Mouse (Mus musculus) heart, embryonic 13.5 days (tissue): ENCODE data around the gene Disp2. TPM values are rescaled to one million over a fixed set of nuclear protein-coding genes. Genes with fewer than 3 reads are reported as not detected.

Experiments used
- ATAC-seq: fragments of 200-750 bp; cut with Nextera tagmentation; 2 replicates; pipeline ENCODE4 v1.8.0; 2017; ENCODE audit warnings: moderate TSS enrichment; ENCODE audit not compliant: insufficient number of reproducible peaks, low FRiP score, low TSS enrichment; ENCODE audit errors: extremely low read depth
- H3K27ac ChIP-seq: fragments of 300-500 bp; sonication (generic); replicated peaks from 2 replicates; pipeline ENCODE4 v1.5.1; 2015; ENCODE audit warnings: moderate library complexity, mild to moderate bottlenecking, inconsistent platforms
- H3K27me3 ChIP-seq: fragments of 300-500 bp; sonication (generic); replicated peaks from 2 replicates; pipeline ENCODE4 v1.6.1; 2015; ENCODE audit warnings: mild to moderate bottlenecking, inconsistent platforms
- H3K36me3 ChIP-seq: fragments of 300-500 bp; sonication (generic); 2 replicates; pipeline ENCODE4 v1.6.1; 2015; ENCODE audit warnings: mild to moderate bottlenecking, inconsistent platforms
- H3K4me1 ChIP-seq: fragments of 300-500 bp; sonication (generic); 2 replicates; pipeline ENCODE4 v1.6.1; 2015; ENCODE audit warnings: inconsistent platforms
- H3K4me2 ChIP-seq: fragments of 300-500 bp; sonication (generic); 2 replicates; pipeline ENCODE4 v1.6.1; 2015; ENCODE audit warnings: inconsistent platforms, mild to moderate bottlenecking, moderate library complexity
- H3K4me3 ChIP-seq: fragments of 300-500 bp; sonication (generic); 2 replicates; pipeline ENCODE4 v1.5.1; 2015; ENCODE audit warnings: moderate library complexity, mild to moderate bottlenecking, inconsistent platforms
- H3K9ac ChIP-seq: fragments of 300-500 bp; sonication (generic); 2 replicates; pipeline ENCODE4 v1.6.1; 2015; ENCODE audit warnings: inconsistent platforms, mild to moderate bottlenecking, moderate library complexity
- H3K9me3 ChIP-seq: fragments of 300-500 bp; sonication (generic); 2 replicates; pipeline ENCODE4 v1.6.1; 2016; ENCODE audit warnings: inconsistent platforms
- WGBS: fragments of 180-500 bp; shearing (Covaris S2); methylation state at CpG from one replicate; pipeline ENCODE4 v1.1.7; 2015; ENCODE audit warnings: mixed read lengths; 5-methylcytosine and 5-hydroxymethylcytosine counted together
- polyA plus RNA-seq: library from polyadenylated mRNA; unstranded; fragments of >200 nt; fragmentation: Nextera tagmentation; extraction: Ambion mirVana; gene quantifications from 2 replicates; pipeline ENCODE4 v1.2.1, GENCODE M21; 2015

The Disp2 gene
- polyA plus RNA-seq, 1 experiment from 2014 or later, result 0.24 TPM

GRCm38 (mm10) chr2:118774536-118774935, 5.0 kb upstream of the Disp2 start:
- WGBS, result 71% methylated on average over 2 of the region's 2 CpGs

DNA sequence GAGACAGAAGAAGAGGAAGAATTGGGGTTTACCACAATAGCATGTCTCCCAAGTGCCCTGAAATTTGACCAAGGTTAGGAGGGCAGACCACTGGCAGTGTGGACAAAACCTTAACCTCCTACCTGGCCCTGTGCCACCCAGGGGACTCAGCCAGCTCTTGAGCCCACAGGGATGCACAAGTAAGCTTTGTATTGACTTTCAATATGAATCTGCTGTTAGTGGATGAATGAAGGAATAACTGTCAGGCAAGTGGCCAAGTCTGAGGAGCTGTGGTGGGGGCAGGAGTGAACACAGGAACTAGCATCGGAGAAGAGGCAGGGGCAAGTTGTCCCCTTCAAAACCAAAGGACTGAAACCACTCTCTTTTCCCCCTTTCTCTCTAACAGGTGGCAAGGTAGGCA, 4.1 kb upstream of the Disp2 start:
- no peaks in the 10 kb centered on the region for H3K9me3 ChIP-seq
- 0 out of 2 replicates have a peak overlapping the region, but pooled peaks have one; percentile 33 for H3K27ac ChIP-seq
- ATAC-seq, result no peak
- peaks cover 19% of the 10 kb centered on the region for H3K27me3 ChIP-seq
- WGBS, result 17% methylated on average over 1 of the region's 1 CpGs
- H3K36me3 ChIP-seq, result no peaks in the 10 kb centered on the region
- no peak overlapping the region for H3K4me3 ChIP-seq
- no peak overlapping the region for H3K4me2 ChIP-seq
- H3K4me1 ChIP-seq, result peaks cover 24% of the 10 kb centered on the region
- H3K9ac ChIP-seq, result no peak overlapping the region

More at GRCm38 (mm10) chr2:118774536-118774935, 5.0 kb upstream of the Disp2 start:
- no peak for ATAC-seq
- H3K9me3 ChIP-seq, result no peaks in the 10 kb centered on the region
- H3K4me2 ChIP-seq, result no peak overlapping the region
- no peak overlapping the region for H3K4me3 ChIP-seq
- no peak overlapping the region for H3K27ac ChIP-seq
- peaks cover 18% of the 10 kb centered on the region for H3K4me1 ChIP-seq
- H3K9ac ChIP-seq, result no peak overlapping the region
- H3K27me3 ChIP-seq, result peaks cover 11% of the 10 kb centered on the region; the same call in 1 of the 2 replicates
- no peaks in the 10 kb centered on the region for H3K36me3 ChIP-seq

DNA sequence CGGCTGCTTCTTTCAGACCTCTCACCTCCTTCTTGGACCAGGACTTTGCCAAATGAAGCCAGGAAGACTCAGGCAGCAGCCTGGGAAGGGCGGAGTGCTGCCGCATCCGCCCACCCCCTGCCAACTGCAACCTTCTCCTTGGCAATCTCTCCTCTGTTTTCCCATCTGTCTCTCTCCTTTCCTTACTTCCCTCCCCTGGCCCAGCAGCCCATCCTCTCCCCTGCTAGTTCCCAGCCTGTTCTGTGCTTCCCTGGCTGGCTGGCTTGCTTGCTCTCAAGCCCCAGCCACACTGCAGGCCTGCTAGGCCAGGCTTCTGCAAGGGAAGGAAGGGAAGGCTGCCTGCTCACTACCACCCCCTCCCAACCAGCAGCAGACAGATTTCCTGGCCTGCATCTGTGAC, 3.7 kb upstream of the Disp2 start:
- H3K36me3 ChIP-seq, result no peaks in the 10 kb centered on the region
- peaks cover 23% of the 10 kb centered on the region for H3K27me3 ChIP-seq
- WGBS, result 82% methylated on average over 3 of the region's 4 CpGs
- no peak for ATAC-seq
- H3K9ac ChIP-seq, result no peak overlapping the region
- no peak overlapping the region for H3K4me3 ChIP-seq
- H3K4me1 ChIP-seq, result peaks cover 24% of the 10 kb centered on the region
- peak overlapping the region; percentile 33 for H3K27ac ChIP-seq
- no peaks in the 10 kb centered on the region for H3K9me3 ChIP-seq
- H3K4me2 ChIP-seq, result no peak overlapping the region

GRCm38 (mm10) chr2:118776295-118776694, 3.2 kb upstream of the Disp2 start:
- 55% methylated on average over 2 of the region's 2 CpGs for WGBS
- Histone ChIP-seq H3K27ac (peak overlapping the region; percentile 33), H3K27me3 (peaks cover 28% of the 10 kb centered on the region), H3K9ac (no peak overlapping the region), H3K4me1 (peaks cover 24% of the 10 kb centered on the region), H3K36me3 (no peaks in the 10 kb centered on the region), H3K4me2 (no peak overlapping the region), H3K4me3 (no peak overlapping the region), H3K9me3 (no peaks in the 10 kb centered on the region)
- no peak for ATAC-seq

- Histone ChIP-seq H3K9ac (no peak overlapping the region), H3K27me3 (peaks cover 38% of the 10 kb centered on the region), H3K4me3 (no peak overlapping the region), H3K9me3 (no peaks in the 10 kb centered on the region), H3K36me3 (no peaks in the 10 kb centered on the region), H3K27ac (no peak overlapping the region), H3K4me1 (peaks cover 24% of the 10 kb centered on the region), H3K4me2 (no peak overlapping the region)
- no peak for ATAC-seq
- WGBS, result 58% methylated on average over 4 of the region's 4 CpGs
These were observed 1.1 kb upstream of the Disp2 start for GRCm38 (mm10) chr2:118778418-118778817.

- 10% methylated on average over 10 of the region's 10 CpGs for WGBS
- peak overlapping the region; percentile 78 for H3K4me2 ChIP-seq
- H3K9ac ChIP-seq, result peak overlapping the region; percentile 63
- H3K27me3 ChIP-seq, result peaks cover 38% of the 10 kb centered on the region
- H3K27ac ChIP-seq, result 0 out of 2 replicates have a peak overlapping the region, but pooled peaks have one; percentile 0
- peak overlapping the region; percentile 47 for H3K4me3 ChIP-seq
- H3K4me1 ChIP-seq, result peaks cover 24% of the 10 kb centered on the region
- no peaks in the 10 kb centered on the region for H3K9me3 ChIP-seq
- no peak for ATAC-seq
- H3K36me3 ChIP-seq, result no peaks in the 10 kb centered on the region
These were observed 454 bp upstream of the Disp2 start for GRCm38 (mm10) chr2:118779065-118779464.

DNA sequence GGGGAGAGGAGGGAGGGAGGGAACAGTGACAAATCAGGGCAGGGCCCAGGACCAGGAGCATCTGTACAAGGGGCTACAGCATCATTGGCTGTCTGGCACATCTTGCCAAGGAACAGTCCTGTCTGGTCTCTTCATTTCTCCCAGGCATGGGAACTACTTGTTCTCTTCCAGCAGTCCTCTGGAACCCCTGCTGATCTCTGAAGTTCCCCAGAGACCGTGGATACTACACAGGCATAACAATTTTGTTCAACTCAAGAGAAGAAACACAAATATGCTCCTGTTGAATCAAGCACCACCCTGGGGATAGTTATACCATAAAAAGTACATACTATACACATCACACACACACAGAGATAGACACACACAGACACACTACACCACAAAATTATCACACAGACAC, 1.6 kb downstream of the Disp2 start:
- Histone ChIP-seq H3K36me3 (no peaks in the 10 kb centered on the region), H3K27me3 (peaks cover 45% of the 10 kb centered on the region), H3K4me2 (no peak overlapping the region), H3K27ac (no peak overlapping the region), H3K4me1 (peaks cover 16% of the 10 kb centered on the region), H3K9me3 (no peaks in the 10 kb centered on the region), H3K4me3 (no peak overlapping the region), H3K9ac (no peak overlapping the region)
- ATAC-seq, result no peak
- WGBS, result 28% methylated on average over 1 of the region's 1 CpGs

DNA sequence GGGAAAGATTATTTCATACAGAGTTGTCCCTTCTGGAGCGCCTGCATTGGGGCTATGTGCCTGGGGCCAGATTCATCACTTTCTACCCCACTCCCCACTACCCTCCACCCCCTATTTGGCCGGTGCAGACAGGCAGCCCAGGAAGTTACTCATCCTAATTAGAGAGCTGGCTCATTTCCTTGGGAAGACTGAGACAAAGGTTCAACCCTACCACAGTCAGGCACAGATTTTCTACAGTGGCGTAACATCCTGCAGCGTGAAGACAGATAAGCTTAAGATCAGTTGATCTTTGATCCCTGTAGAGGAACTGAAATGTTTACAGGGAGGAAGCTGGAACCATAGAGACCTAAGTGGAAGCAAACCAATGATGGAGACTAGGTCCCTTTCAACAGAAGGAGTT, 2.8 kb downstream of the Disp2 start:
- Histone ChIP-seq H3K4me3 (no peak overlapping the region), H3K27me3 (peaks cover 55% of the 10 kb centered on the region), H3K9ac (no peak overlapping the region), H3K9me3 (no peaks in the 10 kb centered on the region), H3K4me2 (no peak overlapping the region), H3K4me1 (peaks cover 12% of the 10 kb centered on the region), H3K27ac (no peak overlapping the region), H3K36me3 (no peaks in the 10 kb centered on the region)
- no peak for ATAC-seq
- 35% methylated on average over 4 of the region's 4 CpGs for WGBS

DNA sequence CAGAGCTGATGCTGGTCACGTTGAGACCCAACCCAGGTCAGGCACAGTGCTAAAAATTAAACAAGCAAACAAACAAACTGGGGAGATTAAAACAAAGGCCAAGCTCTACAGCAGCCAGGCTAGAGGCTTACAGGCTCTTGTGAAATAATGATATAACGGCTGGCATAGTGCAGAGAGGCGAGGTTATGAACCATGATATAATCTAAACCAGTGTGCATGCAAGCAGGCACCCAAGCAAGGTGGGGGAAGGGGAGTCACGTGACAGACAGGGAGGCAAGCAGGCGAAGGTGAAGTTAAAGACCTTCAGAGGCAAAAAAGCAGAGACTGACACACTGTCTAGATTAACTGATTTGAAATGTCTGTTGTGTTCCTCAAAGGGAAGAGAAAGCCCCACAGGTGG, 3.6 kb downstream of the Disp2 start:
- H3K4me3 ChIP-seq, result no peak overlapping the region
- no peaks in the 10 kb centered on the region for H3K36me3 ChIP-seq
- peaks cover 12% of the 10 kb centered on the region for H3K4me1 ChIP-seq
- H3K9me3 ChIP-seq, result no peaks in the 10 kb centered on the region
- no peak overlapping the region for H3K27ac ChIP-seq
- peaks cover 57% of the 10 kb centered on the region for H3K27me3 ChIP-seq
- WGBS, result 48% methylated on average over 5 of the region's 5 CpGs
- no peak for ATAC-seq
- no peak overlapping the region for H3K9ac ChIP-seq
- no peak overlapping the region for H3K4me2 ChIP-seq

DNA sequence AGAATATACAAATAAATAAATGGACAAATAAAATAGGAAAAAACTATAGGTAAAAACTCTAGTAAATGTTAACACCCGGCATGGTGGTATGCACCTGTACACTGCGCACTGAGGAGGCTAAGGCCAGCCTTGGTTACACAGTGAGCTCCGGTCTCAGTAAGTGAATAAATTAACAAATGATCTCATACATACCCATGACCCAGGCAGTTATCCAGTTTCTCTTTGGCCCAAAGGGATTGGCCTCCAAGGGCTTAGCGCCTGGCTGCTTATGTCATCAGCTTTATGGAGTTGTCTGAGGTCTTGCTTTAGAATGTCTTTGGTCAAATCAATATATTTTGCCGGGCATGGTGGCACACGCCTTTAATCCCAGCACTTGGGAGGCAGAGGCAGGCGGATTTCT, 4.1 kb downstream of the Disp2 start:
- no peak overlapping the region for H3K27ac ChIP-seq
- no peak overlapping the region for H3K9ac ChIP-seq
- no peak for ATAC-seq
- H3K4me1 ChIP-seq, result peaks cover 12% of the 10 kb centered on the region
- H3K9me3 ChIP-seq, result no peaks in the 10 kb centered on the region
- no peak overlapping the region for H3K4me3 ChIP-seq
- no peaks in the 10 kb centered on the region for H3K36me3 ChIP-seq
- H3K27me3 ChIP-seq, result peaks cover 60% of the 10 kb centered on the region
- no peak overlapping the region for H3K4me2 ChIP-seq
- WGBS, result 79% methylated on average over 7 of the region's 7 CpGs

- no peak for ATAC-seq
- H3K9me3 ChIP-seq, result no peaks in the 10 kb centered on the region
- no peak overlapping the region for H3K4me3 ChIP-seq
- 63% methylated on average over 5 of the region's 5 CpGs for WGBS
- no peaks in the 10 kb centered on the region for H3K36me3 ChIP-seq
- H3K27me3 ChIP-seq, result peaks cover 59% of the 10 kb centered on the region
- no peak overlapping the region for H3K9ac ChIP-seq
- no peak overlapping the region for H3K4me2 ChIP-seq
- peaks cover 14% of the 10 kb centered on the region for H3K4me1 ChIP-seq
- H3K27ac ChIP-seq, result no peak overlapping the region
These were observed 7.0 kb downstream of the Disp2 start for GRCm38 (mm10) chr2:118786525-118786924.

GRCm38 (mm10) chr2:118789501-118789900, 10.0 kb downstream of the Disp2 start:
- peaks cover 72% of the 10 kb centered on the region for H3K27me3 ChIP-seq

More at GRCm38 (mm10) chr2:118789501-118789900, 10.0 kb downstream of the Disp2 start:
- H3K4me2 ChIP-seq, result no peak overlapping the region
- H3K9me3 ChIP-seq, result no peaks in the 10 kb centered on the region
- no peak overlapping the region for H3K27ac ChIP-seq
- no peak overlapping the region for H3K4me3 ChIP-seq
- peaks cover 15% of the 10 kb centered on the region for H3K4me1 ChIP-seq
- 80% methylated on average over 11 of the region's 11 CpGs for WGBS
- H3K36me3 ChIP-seq, result no peaks in the 10 kb centered on the region
- no peak overlapping the region for H3K9ac ChIP-seq
- no peak for ATAC-seq
